Mouse (Mus musculus) kidney, embryonic 16.5 days (tissue): Measurements from ENCODE around the gene Snx18. TPM values are rescaled to one million over a fixed set of nuclear protein-coding genes. Genes with fewer than 3 reads are reported as not detected.

Experiments used
- ATAC-seq: fragments of 200-750 bp; cut with Nextera tagmentation; 2 replicates; pipeline ENCODE4 v1.8.0; 2017; ENCODE audit warnings: moderate TSS enrichment; ENCODE audit not compliant: low FRiP score, low TSS enrichment
- H3K27ac ChIP-seq: fragments of 300-500 bp; sonication (generic); 2 replicates; pipeline ENCODE4 v1.5.1; 2014; ENCODE audit warnings: low read length
- H3K27me3 ChIP-seq: fragments of 300-500 bp; sonication (generic); 2 replicates; pipeline ENCODE4 v1.6.1; 2014; ENCODE audit warnings: low read length, control low read depth, mixed read lengths; ENCODE audit not compliant: insufficient read depth
- H3K36me3 ChIP-seq: fragments of 300-500 bp; sonication (generic); 2 replicates; pipeline ENCODE4 v1.6.1; 2014; ENCODE audit warnings: low read length, control low read depth, mixed read lengths; ENCODE audit not compliant: insufficient read depth
- H3K4me1 ChIP-seq: fragments of 300-500 bp; sonication (generic); 2 replicates; pipeline ENCODE4 v1.6.1; 2014; ENCODE audit warnings: low read length, control low read depth, mixed read lengths; ENCODE audit not compliant: insufficient read depth
- H3K4me2 ChIP-seq: fragments of 300-500 bp; sonication (generic); replicated peaks from 2 replicates; pipeline ENCODE4 v1.6.1; 2014; ENCODE audit warnings: low read depth, low read length
- H3K4me3 ChIP-seq: fragments of 300-500 bp; sonication (generic); 2 replicates; pipeline ENCODE4 v1.5.1; 2014; ENCODE audit warnings: mild to moderate bottlenecking, low read length
- H3K9ac ChIP-seq: fragments of 300-500 bp; sonication (generic); replicated peaks from 2 replicates; pipeline ENCODE4 v1.6.1; 2014; ENCODE audit warnings: low read length
- H3K9me3 ChIP-seq: fragments of 300-500 bp; sonication (generic); 2 replicates; pipeline ENCODE4 v1.6.1; 2016; ENCODE audit warnings: low read length, control low read depth
- WGBS: fragments of 180-500 bp; shearing (Covaris S2); extraction: QIAGEN DNeasy Blood & Tissue Kit; methylation state at CpG from one replicate; pipeline ENCODE4 v1.1.7; 2014; 5-methylcytosine and 5-hydroxymethylcytosine counted together
- polyA plus RNA-seq: library from polyadenylated mRNA; unstranded; fragments of >200 nt; fragmentation: Nextera tagmentation; extraction: Ambion mirVana; gene quantifications from 2 replicates; pipeline ENCODE4 v1.2.1, GENCODE M21; 2015

Gene Snx18
- polyA plus RNA-seq, 1 experiment from 2014 or later: 24.6 TPM

GRCm38 (mm10) chr13:113579788-113580399, 38.5 kb downstream of the Snx18 start:
- Histone ChIP-seq H3K9me3 (no peaks in the 10 kb centered on the region), H3K27me3 (no peaks in the 10 kb centered on the region), H3K9ac (no peak overlapping the region), H3K4me1 (peaks cover 20% of the 10 kb centered on the region), H3K4me3 (no peak overlapping the region), H3K27ac (peak overlapping the region; percentile 41), H3K36me3 (no peaks in the 10 kb centered on the region), H3K4me2 (no peak overlapping the region)
- WGBS: 20% methylated on average over 7 of the region's 7 CpGs
- peak; percentile 62; the same call in 1 of the 2 replicates for ATAC-seq

DNA sequence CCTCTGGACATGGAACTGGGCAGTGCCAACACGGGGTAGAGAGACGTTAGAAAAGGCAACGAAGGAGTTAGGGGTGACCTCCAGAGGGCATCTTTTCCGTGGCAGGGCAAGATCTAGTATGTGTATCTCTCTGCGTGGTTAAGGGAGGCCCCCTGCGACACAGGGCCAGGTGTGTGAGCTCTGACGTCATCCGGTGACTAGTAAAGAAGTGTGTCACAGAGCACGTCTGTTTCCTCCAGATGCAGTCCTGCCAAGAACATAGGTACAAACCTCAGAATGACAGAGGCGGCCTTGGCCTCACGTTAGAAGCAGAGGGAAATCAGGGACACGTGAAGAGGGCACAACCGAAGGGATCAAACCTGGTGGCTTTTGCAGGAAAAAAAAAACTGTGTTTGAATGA, 44.1 kb downstream of the Snx18 start:
- 85% methylated on average over 13 of the region's 13 CpGs for WGBS
- no peak overlapping the region for H3K4me2 ChIP-seq
- no peaks in the 10 kb centered on the region for H3K9me3 ChIP-seq
- no peak for ATAC-seq
- no peaks in the 10 kb centered on the region for H3K36me3 ChIP-seq
- H3K27ac ChIP-seq: no peak overlapping the region
- no peak overlapping the region for H3K9ac ChIP-seq
- H3K4me1 ChIP-seq: no peaks in the 10 kb centered on the region; the same call in 1 of the 2 replicates
- H3K27me3 ChIP-seq: no peaks in the 10 kb centered on the region
- no peak overlapping the region for H3K4me3 ChIP-seq

DNA sequence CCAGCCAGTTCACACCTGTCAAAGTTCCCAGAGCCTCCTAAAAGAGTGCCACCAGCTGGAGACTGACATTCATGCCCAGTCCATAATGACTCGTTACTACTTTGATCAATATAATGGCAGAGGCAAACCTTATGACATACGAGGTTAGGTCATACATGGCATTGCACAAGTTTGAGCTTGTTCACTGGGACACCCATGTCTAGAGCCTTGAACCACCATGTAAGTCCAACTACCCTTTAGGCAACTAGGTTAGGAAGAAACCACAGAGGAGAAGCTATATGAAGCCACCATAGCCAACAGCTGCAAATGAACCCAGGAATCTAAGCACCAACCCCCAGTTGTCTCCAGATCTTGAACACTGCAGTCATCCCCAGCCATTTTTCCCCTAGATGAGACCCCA, 45.0 kb downstream of the Snx18 start:
- H3K4me2 ChIP-seq: no peak overlapping the region
- no peak overlapping the region for H3K27ac ChIP-seq
- WGBS: 85% methylated on average over 2 of the region's 2 CpGs
- no peak overlapping the region for H3K4me3 ChIP-seq
- no peak overlapping the region for H3K9ac ChIP-seq
- H3K4me1 ChIP-seq: no peaks in the 10 kb centered on the region
- H3K27me3 ChIP-seq: no peaks in the 10 kb centered on the region
- H3K9me3 ChIP-seq: no peaks in the 10 kb centered on the region
- no peaks in the 10 kb centered on the region for H3K36me3 ChIP-seq
- no peak for ATAC-seq

DNA sequence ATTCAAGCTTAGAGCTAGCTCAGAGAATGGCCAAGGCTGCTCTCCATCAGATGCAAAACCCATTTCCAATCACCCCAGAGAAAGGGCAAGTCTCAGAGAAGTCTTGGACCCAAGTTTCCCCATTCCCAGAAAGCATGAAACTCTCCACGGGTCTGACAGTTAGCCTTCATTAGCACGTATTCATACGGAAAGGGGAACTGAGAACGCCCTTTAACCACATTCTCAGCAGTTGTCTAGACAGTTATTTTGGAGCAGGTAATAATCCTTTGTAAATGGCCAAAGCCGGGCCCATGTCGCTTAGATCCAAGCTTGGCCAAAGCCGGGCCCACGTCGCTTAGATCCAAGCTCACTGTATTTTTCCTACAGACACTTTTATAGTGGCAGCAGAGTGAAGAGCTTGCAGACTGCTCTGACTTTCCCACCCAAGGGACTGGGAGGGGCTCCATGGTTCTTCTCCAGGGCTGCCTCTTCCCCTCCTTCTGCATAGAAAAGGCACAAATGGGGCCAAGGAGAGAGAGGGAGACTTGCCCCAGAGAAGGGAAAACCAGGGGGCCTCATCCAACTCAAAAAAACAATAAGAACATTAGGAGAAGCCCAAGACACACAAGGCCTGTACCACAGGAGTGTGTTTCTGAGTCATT, 46.2 kb downstream of the Snx18 start:
- no peak for ATAC-seq
- WGBS: 75% methylated on average over 9 of the region's 9 CpGs
- H3K9ac ChIP-seq: no peak overlapping the region
- H3K9me3 ChIP-seq: 0 out of 2 replicates have a peak, but pooled peaks cover 5% of the 10 kb centered on the region
- no peaks in the 10 kb centered on the region for H3K36me3 ChIP-seq
- H3K4me2 ChIP-seq: no peak overlapping the region
- H3K4me3 ChIP-seq: no peak overlapping the region
- no peaks in the 10 kb centered on the region for H3K27me3 ChIP-seq
- no peaks in the 10 kb centered on the region for H3K4me1 ChIP-seq
- H3K27ac ChIP-seq: no peak overlapping the region

GRCm38 (mm10) chr13:113569526-113569925, 48.8 kb downstream of the Snx18 start:
- Histone ChIP-seq H3K4me1 (no peaks in the 10 kb centered on the region), H3K27me3 (no peaks in the 10 kb centered on the region), H3K36me3 (no peaks in the 10 kb centered on the region), H3K27ac (no peak overlapping the region), H3K4me3 (no peak overlapping the region), H3K9ac (no peak overlapping the region), H3K4me2 (no peak overlapping the region), H3K9me3 (0 out of 2 replicates have a peak, but pooled peaks cover 5% of the 10 kb centered on the region)
- no peak for ATAC-seq
- 34% methylated on average over 2 of the region's 2 CpGs for WGBS

- no peaks in the 10 kb centered on the region for H3K36me3 ChIP-seq
- no peak overlapping the region for H3K4me2 ChIP-seq
- H3K27me3 ChIP-seq: no peaks in the 10 kb centered on the region
- H3K27ac ChIP-seq: no peak overlapping the region
- no peak overlapping the region for H3K4me3 ChIP-seq
- no peak for ATAC-seq
- 87% methylated on average over 5 of the region's 5 CpGs for whole genome bisulfite sequencing
- 0 out of 2 replicates have a peak, but pooled peaks cover 5% of the 10 kb centered on the region for H3K9me3 ChIP-seq
- no peaks in the 10 kb centered on the region for H3K4me1 ChIP-seq
- no peak overlapping the region for H3K9ac ChIP-seq
Observed at GRCm38 (mm10) chr13:113566951-113567350, 51.4 kb downstream of the Snx18 start.

DNA sequence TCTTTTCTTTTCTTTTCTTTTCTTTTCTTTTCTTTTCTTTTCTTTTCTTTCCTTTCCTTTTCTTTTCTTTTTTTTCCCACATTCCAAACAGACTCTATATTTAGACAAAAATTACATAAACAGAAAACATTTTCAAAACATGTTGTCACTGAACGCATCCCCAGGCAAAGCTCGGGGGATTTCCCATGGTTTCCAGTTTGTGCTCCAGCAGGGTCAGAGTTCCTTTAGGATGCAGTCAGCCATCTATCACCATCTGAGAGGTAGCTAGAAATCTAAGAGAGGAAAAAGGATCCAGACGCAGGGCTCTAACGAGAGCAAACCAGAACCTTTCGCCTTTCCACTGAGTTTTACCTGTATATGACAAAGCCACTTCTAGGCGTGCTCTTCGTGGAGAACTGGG, 52.0 kb downstream of the Snx18 start:
- no peak overlapping the region for H3K9ac ChIP-seq
- peaks cover 7% of the 10 kb centered on the region; the same call in 1 of the 2 replicates for H3K9me3 ChIP-seq
- H3K27ac ChIP-seq: no peak overlapping the region
- ATAC-seq: no peak
- no peak overlapping the region for H3K4me2 ChIP-seq
- no peaks in the 10 kb centered on the region for H3K4me1 ChIP-seq
- no peaks in the 10 kb centered on the region for H3K27me3 ChIP-seq
- H3K36me3 ChIP-seq: no peaks in the 10 kb centered on the region
- no peak overlapping the region for H3K4me3 ChIP-seq
- WGBS: 83% methylated on average over 7 of the region's 7 CpGs

GRCm38 (mm10) chr13:113559646-113560045, 58.7 kb downstream of the Snx18 start:
- H3K4me2 ChIP-seq: no peak overlapping the region
- no peak overlapping the region for H3K4me3 ChIP-seq
- 86% methylated on average over 9 of the region's 9 CpGs for WGBS
- H3K27me3 ChIP-seq: no peaks in the 10 kb centered on the region
- no peaks in the 10 kb centered on the region for H3K36me3 ChIP-seq
- peaks cover 5% of the 10 kb centered on the region; the same call in 1 of the 2 replicates for H3K9me3 ChIP-seq
- no peak for ATAC-seq
- H3K4me1 ChIP-seq: no peaks in the 10 kb centered on the region
- H3K27ac ChIP-seq: no peak overlapping the region
- H3K9ac ChIP-seq: no peak overlapping the region

- ATAC-seq: no peak
- H3K4me3 ChIP-seq: no peak overlapping the region
Observed at GRCm38 (mm10) chr13:113556538-113556937, 61.8 kb downstream of the Snx18 start.

GRCm38 (mm10) chr13:113555226-113555625, 63.1 kb downstream of the Snx18 start:
- Histone ChIP-seq H3K4me3 (no peak overlapping the region), H3K9me3 (no peaks in the 10 kb centered on the region), H3K27ac (no peak overlapping the region), H3K27me3 (no peaks in the 10 kb centered on the region), H3K4me2 (no peak overlapping the region), H3K4me1 (no peaks in the 10 kb centered on the region), H3K36me3 (no peaks in the 10 kb centered on the region), H3K9ac (no peak overlapping the region)
- WGBS: 73% methylated on average over 2 of the region's 2 CpGs
- no peak for ATAC-seq

More at GRCm38 (mm10) chr13:113556538-113556937, 61.8 kb downstream of the Snx18 start:
- Histone ChIP-seq H3K27ac (no peak overlapping the region), H3K9ac (no peak overlapping the region), H3K36me3 (no peaks in the 10 kb centered on the region), H3K27me3 (no peaks in the 10 kb centered on the region), H3K4me1 (no peaks in the 10 kb centered on the region), H3K4me2 (no peak overlapping the region), H3K9me3 (peaks cover 5% of the 10 kb centered on the region; the same call in 1 of the 2 replicates)
